Mouse (Mus musculus) MN1 (cell line): ENCODE data around the gene Fpr-rs6.

ENCODE experiments used
- DNase-seq: peaks from one replicate; pipeline ENCODE4 v3.0.0-alpha.2; 2016; ENCODE audit warnings: low spot score

The Fpr-rs6 gene

GRCm38 (mm10) chr17:20182997-20183396 lies at the start of gene Fpr-rs6:
Fpr-rs6 (minus strand) TSS chr17:20183097.
- no peak for DNase-seq
